Mouse (Mus musculus): ENCODE data around the gene Tmem91. TPM values are rescaled to one million over a fixed set of nuclear protein-coding genes. Genes with fewer than 3 reads are reported as not detected.

Tmem91 gene
- polyA plus RNA-seq, 1 experiment from 2014 or later: 2.1 TPM

GRCm38 (mm10) chr7:25644136-25644535, 30.8 kb downstream of the Tmem91 start:
- WGBS: 84% methylated on average over 10 of the region's 10 CpGs
- ATAC-seq: no peak
- Histone ChIP-seq H3K9me3 (ENCODE audit: control insufficient read depth, low read length) (no peaks in the 10 kb centered on the region), H3K4me1 (ENCODE audit: control insufficient read depth, insufficient read depth, low read length) (no peaks in the 10 kb centered on the region), H3K4me3 (ENCODE audit: low read length) (no peak overlapping the region), H3K9ac (ENCODE audit: low read depth, low read length) (no peak overlapping the region), H3K36me3 (ENCODE audit: control insufficient read depth, insufficient read depth, low read length) (no peaks in the 10 kb centered on the region), H3K27ac (ENCODE audit: low read length) (no peak overlapping the region), H3K4me2 (ENCODE audit: low read depth, low read length) (no peak overlapping the region), H3K27me3 (replicated peaks; ENCODE audit: control insufficient read depth, insufficient read depth, low read length) (no peaks in the 10 kb centered on the region)

- H3K27me3 ChIP-seq (replicated peaks; ENCODE audit: control insufficient read depth, insufficient read depth, low read length): no peaks in the 10 kb centered on the region
- H3K4me1 ChIP-seq (ENCODE audit: control insufficient read depth, insufficient read depth, low read length): no peaks in the 10 kb centered on the region
- peaks cover 3% of the 10 kb centered on the region; the same call in 1 of the 2 replicates for H3K36me3 ChIP-seq (ENCODE audit: control insufficient read depth, insufficient read depth, low read length)
- 90% methylated on average over 4 of the region's 4 CpGs for WGBS
- H3K4me2 ChIP-seq (ENCODE audit: low read depth, low read length): no peak overlapping the region
- no peak overlapping the region for H3K4me3 ChIP-seq (ENCODE audit: low read length)
- ATAC-seq: no peak
- no peak overlapping the region for H3K9ac ChIP-seq (ENCODE audit: low read depth, low read length)
- H3K9me3 ChIP-seq (ENCODE audit: control insufficient read depth, low read length): no peaks in the 10 kb centered on the region
- no peak overlapping the region for H3K27ac ChIP-seq (ENCODE audit: low read length)
These were observed 35.2 kb downstream of the Tmem91 start for GRCm38 (mm10) chr7:25639754-25640153.

GRCm38 (mm10) chr7:25637099-25637498, 37.9 kb downstream of the Tmem91 start:
- H3K4me1 ChIP-seq (ENCODE audit: control insufficient read depth, insufficient read depth, low read length): no peaks in the 10 kb centered on the region
- H3K27me3 ChIP-seq (replicated peaks; ENCODE audit: control insufficient read depth, insufficient read depth, low read length): no peaks in the 10 kb centered on the region
- 92% methylated on average over 5 of the region's 5 CpGs for WGBS
- no peak overlapping the region for H3K27ac ChIP-seq (ENCODE audit: low read length)
- H3K4me3 ChIP-seq (ENCODE audit: low read length): no peak overlapping the region
- peaks cover 3% of the 10 kb centered on the region; the same call in 1 of the 2 replicates for H3K36me3 ChIP-seq (ENCODE audit: control insufficient read depth, insufficient read depth, low read length)
- H3K4me2 ChIP-seq (ENCODE audit: low read depth, low read length): no peak overlapping the region
- ATAC-seq: no peak
- H3K9me3 ChIP-seq (ENCODE audit: control insufficient read depth, low read length): no peaks in the 10 kb centered on the region
- H3K9ac ChIP-seq (ENCODE audit: low read depth, low read length): no peak overlapping the region

GRCm38 (mm10) chr7:25636373-25636772, 38.6 kb downstream of the Tmem91 start:
- H3K36me3 ChIP-seq (ENCODE audit: control insufficient read depth, insufficient read depth, low read length): peaks cover 3% of the 10 kb centered on the region; the same call in 1 of the 2 replicates
- WGBS: 37% methylated on average over 3 of the region's 3 CpGs
- H3K27me3 ChIP-seq (replicated peaks; ENCODE audit: control insufficient read depth, insufficient read depth, low read length): no peaks in the 10 kb centered on the region
- no peak overlapping the region for H3K4me3 ChIP-seq (ENCODE audit: low read length)
- no peak overlapping the region for H3K4me2 ChIP-seq (ENCODE audit: low read depth, low read length)
- no peaks in the 10 kb centered on the region for H3K4me1 ChIP-seq (ENCODE audit: control insufficient read depth, insufficient read depth, low read length)
- H3K27ac ChIP-seq (ENCODE audit: low read length): no peak overlapping the region
- H3K9ac ChIP-seq (ENCODE audit: low read depth, low read length): no peak overlapping the region
- no peaks in the 10 kb centered on the region for H3K9me3 ChIP-seq (ENCODE audit: control insufficient read depth, low read length)
- peak; percentile 48; the same call in 1 of the 2 replicates for ATAC-seq

- WGBS: 88% methylated on average over 5 of the region's 5 CpGs
- Histone ChIP-seq H3K36me3 (ENCODE audit: control insufficient read depth, insufficient read depth, low read length) (peaks cover 3% of the 10 kb centered on the region; the same call in 1 of the 2 replicates), H3K4me1 (ENCODE audit: control insufficient read depth, insufficient read depth, low read length) (peaks cover 9% of the 10 kb centered on the region; the same call in 1 of the 2 replicates), H3K4me3 (ENCODE audit: low read length) (no peak overlapping the region), H3K4me2 (ENCODE audit: low read depth, low read length) (no peak overlapping the region), H3K9ac (ENCODE audit: low read depth, low read length) (no peak overlapping the region), H3K9me3 (ENCODE audit: control insufficient read depth, low read length) (no peaks in the 10 kb centered on the region), H3K27ac (ENCODE audit: low read length) (no peak overlapping the region), H3K27me3 (replicated peaks; ENCODE audit: control insufficient read depth, insufficient read depth, low read length) (no peaks in the 10 kb centered on the region)
- no peak for ATAC-seq
These were observed 42.3 kb downstream of the Tmem91 start for GRCm38 (mm10) chr7:25632679-25633078.

GRCm38 (mm10) chr7:25628323-25628620, 46.7 kb downstream of the Tmem91 start:
- Histone ChIP-seq H3K27me3 (replicated peaks; ENCODE audit: control insufficient read depth, insufficient read depth, low read length) (no peaks in the 10 kb centered on the region), H3K27ac (ENCODE audit: low read length) (no peak overlapping the region), H3K36me3 (ENCODE audit: control insufficient read depth, insufficient read depth, low read length) (peaks cover 9% of the 10 kb centered on the region; the same call in 1 of the 2 replicates), H3K4me2 (ENCODE audit: low read depth, low read length) (peak overlapping the region; percentile 90), H3K4me1 (ENCODE audit: control insufficient read depth, insufficient read depth, low read length) (peaks cover 24% of the 10 kb centered on the region), H3K9ac (ENCODE audit: low read depth, low read length) (peak overlapping the region; percentile 76), H3K4me3 (ENCODE audit: low read length) (peak overlapping the region; percentile 56), H3K9me3 (ENCODE audit: control insufficient read depth, low read length) (no peaks in the 10 kb centered on the region)
- ATAC-seq: no peak
- 60% methylated on average over 8 of the region's 8 CpGs for WGBS

GRCm38 (mm10) chr7:25627431-25628322, 47.3 kb downstream of the Tmem91 start:
- peak; percentile 90 for ATAC-seq
- 21% methylated on average over 33 of the region's 38 CpGs for WGBS
- Histone ChIP-seq H3K9ac (ENCODE audit: low read depth, low read length) (peak overlapping the region; percentile 76), H3K27ac (ENCODE audit: low read length) (peak overlapping the region; percentile 70), H3K36me3 (ENCODE audit: control insufficient read depth, insufficient read depth, low read length) (peaks cover 13% of the 10 kb centered on the region; the same call in 1 of the 2 replicates), H3K4me1 (ENCODE audit: control insufficient read depth, insufficient read depth, low read length) (peaks cover 24% of the 10 kb centered on the region), H3K4me2 (ENCODE audit: low read depth, low read length) (peak overlapping the region; percentile 90), H3K4me3 (ENCODE audit: low read length) (peak overlapping the region; percentile 56), H3K9me3 (ENCODE audit: control insufficient read depth, low read length) (no peaks in the 10 kb centered on the region), H3K27me3 (replicated peaks; ENCODE audit: control insufficient read depth, insufficient read depth, low read length) (no peaks in the 10 kb centered on the region)

- Histone ChIP-seq H3K9me3 (ENCODE audit: control insufficient read depth, low read length) (no peaks in the 10 kb centered on the region), H3K9ac (ENCODE audit: low read depth, low read length) (peak within 1 kb of the TSS; percentile 76), H3K4me3 (ENCODE audit: low read length) (peak within 1 kb of the TSS; percentile 56), H3K4me1 (ENCODE audit: control insufficient read depth, insufficient read depth, low read length) (peaks cover 24% of the 10 kb centered on the region), H3K27me3 (replicated peaks; ENCODE audit: control insufficient read depth, insufficient read depth, low read length) (no peaks in the 10 kb centered on the region), H3K36me3 (ENCODE audit: control insufficient read depth, insufficient read depth, low read length) (peaks cover 16% of the 10 kb centered on the region; the same call in 1 of the 2 replicates), H3K4me2 (ENCODE audit: low read depth, low read length) (peak within 1 kb of the TSS; percentile 90), H3K27ac (ENCODE audit: low read length) (peak within 1 kb of the TSS; percentile 70)
- ATAC-seq: peak; percentile 51
- 11% methylated on average over 29 of the region's 29 CpGs for WGBS
These were observed 48.2 kb downstream of the Tmem91 start, which contains the start of gene B3gnt8 for GRCm38 (mm10) chr7:25626509-25627430. Gene B3gnt8, plus strand, starts transcription at chr7:25626654.

Measured in intestine, embryonic 16.5 days (tissue).